Mouse (Mus musculus): ENCODE results near the gene Htr6. TPM values are rescaled to one million over a fixed set of nuclear protein-coding genes. Genes with fewer than 3 reads are reported as not detected.

Htr6 gene
- polyA plus RNA-seq, 1 experiment from 2014 or later = not detected

GRCm38 (mm10) chr4:139024379-139024778 is 51.0 kb downstream of the Htr6 start:
- Histone ChIP-seq H3K4me3 (ENCODE audit: low read depth, low read length) (no peak overlapping the region), H3K27me3 (ENCODE audit: insufficient read depth, low read length) (no peaks in the 10 kb centered on the region), H3K4me1 (ENCODE audit: insufficient read depth) (no peaks in the 10 kb centered on the region), H3K27ac (ENCODE audit: low read depth) (no peak overlapping the region), H3K9me3 (ENCODE audit: low read depth, low read length) (no peaks in the 10 kb centered on the region), H3K36me3 (ENCODE audit: insufficient read depth) (no peaks in the 10 kb centered on the region), H3K4me2 (no peak overlapping the region), H3K9ac (no peak overlapping the region)
- TF ChIP-seq CTCF (IDR thresholded peaks at IDR 0.05; ENCODE audit: low read depth) = no peak
- ATAC-seq (ENCODE audit: insufficient read depth) (no peak), DNase-seq (no peak)
- WGBS = 28% methylated on average over 2 of the region's 2 CpGs

GRCm38 (mm10) chr4:139020385-139020784 is 55.0 kb downstream of the Htr6 start:
- ATAC-seq (ENCODE audit: insufficient read depth) (no peak), DNase-seq (no peak)
- Histone ChIP-seq H3K4me1 (ENCODE audit: insufficient read depth) (no peaks in the 10 kb centered on the region), H3K36me3 (ENCODE audit: insufficient read depth) (no peaks in the 10 kb centered on the region), H3K27me3 (ENCODE audit: insufficient read depth, low read length) (no peaks in the 10 kb centered on the region), H3K9me3 (ENCODE audit: low read depth, low read length) (no peaks in the 10 kb centered on the region), H3K4me2 (no peak overlapping the region), H3K9ac (no peak overlapping the region), H3K4me3 (ENCODE audit: low read depth, low read length) (no peak overlapping the region), H3K27ac (ENCODE audit: low read depth) (no peak overlapping the region)
- TF ChIP-seq CTCF (IDR thresholded peaks at IDR 0.05; ENCODE audit: low read depth) = no peak
- WGBS = 72% methylated on average over 3 of the region's 3 CpGs

GRCm38 (mm10) chr4:139019413-139019812 is 56.0 kb downstream of the Htr6 start:
- no peaks in the 10 kb centered on the region for H3K27me3 ChIP-seq (ENCODE audit: insufficient read depth, low read length)
- H3K4me3 ChIP-seq (ENCODE audit: low read depth, low read length) = no peak overlapping the region
- no peak overlapping the region for H3K9ac ChIP-seq
- H3K27ac ChIP-seq (ENCODE audit: low read depth) = no peak overlapping the region
- H3K4me1 ChIP-seq (ENCODE audit: insufficient read depth) = no peaks in the 10 kb centered on the region
- no peaks in the 10 kb centered on the region for H3K36me3 ChIP-seq (ENCODE audit: insufficient read depth)
- WGBS = 52% methylated on average over 13 of the region's 13 CpGs
- H3K4me2 ChIP-seq = no peak overlapping the region
- H3K9me3 ChIP-seq (ENCODE audit: low read depth, low read length) = no peaks in the 10 kb centered on the region; the same call in 1 of the 2 replicates
- DNase-seq = no peak
- ATAC-seq (ENCODE audit: insufficient read depth) = no peak
- TF ChIP-seq CTCF (IDR thresholded peaks at IDR 0.05; ENCODE audit: low read depth) = no peak

- Histone ChIP-seq H3K36me3 (ENCODE audit: insufficient read depth) (no peaks in the 10 kb centered on the region), H3K27me3 (ENCODE audit: insufficient read depth, low read length) (no peaks in the 10 kb centered on the region), H3K4me1 (ENCODE audit: insufficient read depth) (no peaks in the 10 kb centered on the region), H3K4me3 (ENCODE audit: low read depth, low read length) (no peak overlapping the region), H3K9ac (no peak overlapping the region), H3K4me2 (no peak overlapping the region), H3K27ac (ENCODE audit: low read depth) (no peak overlapping the region), H3K9me3 (ENCODE audit: low read depth, low read length) (no peaks in the 10 kb centered on the region; the same call in 1 of the 2 replicates)
- no peak for TF ChIP-seq CTCF (IDR thresholded peaks at IDR 0.05; ENCODE audit: low read depth)
- 67% methylated on average over 4 of the region's 4 CpGs for WGBS
- ATAC-seq (ENCODE audit: insufficient read depth) (no peak), DNase-seq (no peak)
Observed at GRCm38 (mm10) chr4:139018976-139019375, 56.4 kb downstream of the Htr6 start.

GRCm38 (mm10) chr4:139018388-139018787 is 57.0 kb downstream of the Htr6 start:
- H3K27ac ChIP-seq (ENCODE audit: low read depth) = no peak overlapping the region
- H3K4me2 ChIP-seq = no peak overlapping the region

GRCm38 (mm10) chr4:139014793-139015192 is 60.6 kb downstream of the Htr6 start:
- Histone ChIP-seq H3K9me3 (ENCODE audit: low read depth, low read length) (no peaks in the 10 kb centered on the region; the same call in 1 of the 2 replicates), H3K27me3 (ENCODE audit: insufficient read depth, low read length) (no peaks in the 10 kb centered on the region), H3K4me3 (ENCODE audit: low read depth, low read length) (no peak overlapping the region), H3K9ac (no peak overlapping the region), H3K4me1 (ENCODE audit: insufficient read depth) (no peaks in the 10 kb centered on the region), H3K4me2 (no peak overlapping the region), H3K27ac (ENCODE audit: low read depth) (no peak overlapping the region), H3K36me3 (ENCODE audit: insufficient read depth) (no peaks in the 10 kb centered on the region)
- ATAC-seq (ENCODE audit: insufficient read depth) (no peak), DNase-seq (no peak)
- peak; percentile 59 for TF ChIP-seq CTCF (IDR thresholded peaks at IDR 0.05; ENCODE audit: low read depth)
- WGBS = 83% methylated on average over 6 of the region's 6 CpGs

More at GRCm38 (mm10) chr4:139018388-139018787, 57.0 kb downstream of the Htr6 start:
- Histone ChIP-seq H3K9ac (no peak overlapping the region), H3K4me1 (ENCODE audit: insufficient read depth) (no peaks in the 10 kb centered on the region), H3K36me3 (ENCODE audit: insufficient read depth) (no peaks in the 10 kb centered on the region), H3K9me3 (ENCODE audit: low read depth, low read length) (no peaks in the 10 kb centered on the region; the same call in 1 of the 2 replicates), H3K4me3 (ENCODE audit: low read depth, low read length) (no peak overlapping the region), H3K27me3 (ENCODE audit: insufficient read depth, low read length) (no peaks in the 10 kb centered on the region)
- DNase-seq = no peak
- WGBS = 74% methylated on average over 14 of the region's 14 CpGs
- ATAC-seq (ENCODE audit: insufficient read depth) = no peak
- TF ChIP-seq CTCF (IDR thresholded peaks at IDR 0.05; ENCODE audit: low read depth) = no peak

- Histone ChIP-seq H3K4me3 (ENCODE audit: low read depth, low read length) (no peak overlapping the region), H3K9me3 (ENCODE audit: low read depth, low read length) (no peaks in the 10 kb centered on the region; the same call in 1 of the 2 replicates), H3K36me3 (ENCODE audit: insufficient read depth) (no peaks in the 10 kb centered on the region), H3K27ac (ENCODE audit: low read depth) (no peak overlapping the region), H3K4me2 (no peak overlapping the region), H3K4me1 (ENCODE audit: insufficient read depth) (no peaks in the 10 kb centered on the region), H3K27me3 (ENCODE audit: insufficient read depth, low read length) (no peaks in the 10 kb centered on the region), H3K9ac (no peak overlapping the region)
- WGBS = 69% methylated on average over 11 of the region's 11 CpGs
- no peak for TF ChIP-seq CTCF (IDR thresholded peaks at IDR 0.05; ENCODE audit: low read depth)
- DNase-seq = peak; percentile 15
- ATAC-seq (ENCODE audit: insufficient read depth) = no peak
Observed at GRCm38 (mm10) chr4:139013281-139013680, 62.1 kb downstream of the Htr6 start.

All from lung, embryonic 14.5 days (tissue).